14 mouse cellular contexts compared by ENCODE assay signal in genomic region chr6:33870468-33871142, GRCm38 (mm10).
DNase-seq lines count a peak whose midpoint lies in the region; ATAC-seq and TF ChIP-seq lines count a peak whose summit lies in the region.
"Had no signal": no experiment of that assay in that cellular context is flagged by ENCODE, and none has a peak within 500 bp of the region (broad histone marks: within the 10 kb centered on the region; RNA-seq: fewer than 3 reads in every experiment).

No protein-coding gene starts in this region.

- H3K27ac ChIP-seq in heart, embryonic 14.5 days (replicated peaks in 1 of 2; ENCODE audit: control insufficient read depth in 1 of 2, insufficient read depth in 1 of 2, low read depth in 2 of 2, low read length in 2 of 2) = peak overlapping the region; percentile 77 to 78
- no peak overlapping the region for H3K27ac ChIP-seq in ES-E14 (ENCODE audit: insufficient read depth, low read depth, low read length, poor library complexity, severe bottlenecking)
- H3K27ac ChIP-seq in hindbrain, embryonic 16.5 days (ENCODE audit: low read depth, low read length) = no peak overlapping the region
- no peak overlapping the region for H3K27ac ChIP-seq in layer of hippocampus, adult 2 months
- H3K27ac ChIP-seq: liver, embryonic 14.5 days; stomach, embryonic 15.5 days had no signal

- H3K27me3 ChIP-seq in heart, embryonic 14.5 days (ENCODE audit: control insufficient read depth, insufficient read depth, low read length) = no peaks in the 10 kb centered on the region
- no peaks in the 10 kb centered on the region for H3K27me3 ChIP-seq in hindbrain, embryonic 16.5 days (replicated peaks; ENCODE audit: control insufficient read depth, insufficient read depth, low read length)
- H3K27me3 ChIP-seq: CH12.LX; stomach, embryonic 15.5 days had no signal

- 30% methylated on average over 9 of the region's 9 CpGs for WGBS in heart, embryonic 14.5 days
- WGBS in hindbrain, embryonic 16.5 days = 34% methylated on average over 9 of the region's 9 CpGs

- peak overlapping the region; percentile 24 for H3K4me2 ChIP-seq in heart, embryonic 14.5 days (ENCODE audit: low read length)
- peak overlapping the region; percentile 17; the same call in 1 of the 2 replicates for H3K4me2 ChIP-seq in hindbrain, embryonic 16.5 days (ENCODE audit: low read length)
- H3K4me2 ChIP-seq: stomach, embryonic 15.5 days had no signal

- no peaks in the 10 kb centered on the region for H3K9me3 ChIP-seq in heart, embryonic 14.5 days (ENCODE audit: control insufficient read depth, low read length)
- no peaks in the 10 kb centered on the region for H3K9me3 ChIP-seq in ES-E14 (ENCODE audit: control insufficient read depth, insufficient read depth, low read depth, low read length)
- no peaks in the 10 kb centered on the region for H3K9me3 ChIP-seq in hindbrain, embryonic 16.5 days (ENCODE audit: control insufficient read depth, low read length)
- H3K9me3 ChIP-seq: stomach, embryonic 15.5 days had no signal

- ATAC-seq in heart, embryonic 14.5 days (ENCODE audit: insufficient number of reproducible peaks, insufficient read depth, low FRiP score, low read depth) = no peak
- ATAC-seq in hindbrain, embryonic 16.5 days = no peak

- DNase-seq in heart, postnatal 25 days (ENCODE audit: low spot score) = no peak
- peak; percentile 36 for DNase-seq in ES-E14 (ENCODE audit: low read depth, low spot score)
- peak; percentile 81 for DNase-seq in brain, embryonic 14.5 days (ENCODE audit: low read depth)
- no peak for DNase-seq in right cerebral cortex, postnatal 10 days (ENCODE audit: low spot score in 2 of 2)
- DNase-seq in layer of hippocampus, adult 2 months (ENCODE audit: low spot score in 2 of 2) = no peak
- DNase-seq: embryo, embryonic 11 days; kidney, postnatal 10 days; right cerebral cortex, postnatal 14 days; thymus, postnatal 4 days had no signal

- no peak for TF ChIP-seq POLR2A in brain, embryonic 14.5 days (IDR thresholded peaks at IDR 0.05; ENCODE audit: borderline replicate concordance, extremely low read depth, insufficient read depth, insufficient read length, poor library complexity, severe bottlenecking)

- intact Hi-C loops in heart, postnatal 25 days (cut with DNase I) = no loop called here

- peak overlapping the region; percentile 10; the same call in 1 of the 2 replicates for H3K9ac ChIP-seq in heart, embryonic 14.5 days (ENCODE audit: low read length)
- H3K9ac ChIP-seq in ES-E14 (ENCODE audit: insufficient read depth, low read depth, low read length, poor library complexity, severe bottlenecking) = no peak overlapping the region
- H3K9ac ChIP-seq in hindbrain, embryonic 16.5 days (ENCODE audit: low read depth, low read length) = no peak overlapping the region
- H3K9ac ChIP-seq: liver, embryonic 14.5 days; stomach, embryonic 15.5 days had no signal

- no peaks in the 10 kb centered on the region for H3K36me3 ChIP-seq in heart, embryonic 14.5 days (ENCODE audit: control insufficient read depth, insufficient read depth, low read length)
- H3K36me3 ChIP-seq in ES-E14 (ENCODE audit: control insufficient read depth, insufficient read depth, low read length, poor library complexity, severe bottlenecking) = no peaks in the 10 kb centered on the region
- H3K36me3 ChIP-seq in hindbrain, embryonic 16.5 days (ENCODE audit: control insufficient read depth, insufficient read depth, low read length) = no peaks in the 10 kb centered on the region
- H3K36me3 ChIP-seq: stomach, embryonic 15.5 days had no signal

- TF ChIP-seq CTCF in brain, embryonic 14.5 days (IDR thresholded peaks at IDR 0.05; ENCODE audit: borderline replicate concordance, extremely low read depth, insufficient read depth, insufficient read length) = no peak
- no peak for TF ChIP-seq CTCF in layer of hippocampus, adult 2 months (conservative IDR thresholded peaks at IDR 0.05)

- H3K4me1 ChIP-seq in heart, embryonic 14.5 days (ENCODE audit: control insufficient read depth in 2 of 2, insufficient read depth in 2 of 2, low read length in 2 of 2) = peaks cover 10 to 38% of the 10 kb centered on the region in 2 experiments
- H3K4me1 ChIP-seq in ES-E14 (ENCODE audit: control insufficient read depth in 2 of 2, insufficient read depth in 2 of 2, low read length in 2 of 2, poor library complexity in 1 of 2) = peaks cover 7 to 13% of the 10 kb centered on the region in 2 experiments
- peaks cover 5% of the 10 kb centered on the region for H3K4me1 ChIP-seq in hindbrain, embryonic 16.5 days (ENCODE audit: control insufficient read depth, insufficient read depth, low read depth, low read length)
- H3K4me1 ChIP-seq: stomach, embryonic 15.5 days had no signal

- in situ Hi-C loops in ES-E14 (cut with MboI; ENCODE audit: low sequenced_read_pairs in 2 of 2, unreplicated experiment in 2 of 2) = no loop called here

- no peak overlapping the region for H3K4me3 ChIP-seq in heart, embryonic 14.5 days (ENCODE audit: control insufficient read depth in 1 of 2, insufficient read depth in 1 of 2, low read depth in 1 of 2, low read length in 2 of 2)
- H3K4me3 ChIP-seq in ES-E14 (ENCODE audit: insufficient read depth in 1 of 2, low read depth in 1 of 2, low read length in 2 of 2, poor library complexity in 1 of 2, severe bottlenecking in 1 of 2) = no peak overlapping the region
- H3K4me3 ChIP-seq in hindbrain, embryonic 16.5 days (ENCODE audit: low read length) = no peak overlapping the region
- H3K4me3 ChIP-seq in layer of hippocampus, adult 2 months = no peak overlapping the region
- H3K4me3 ChIP-seq: stomach, embryonic 15.5 days had no signal

TF ChIP-seq in ES-E14, 5 proteins besides CTCF, POLR2A, EP300 and RAD21:
- TF ChIP-seq CHD2 (IDR thresholded peaks at IDR 0.05; ENCODE audit: low read depth, low read length) (no peak), ZC3H11A (IDR thresholded peaks at IDR 0.05; ENCODE audit: borderline replicate concordance, low read depth, low read length) (no peak), MAFK (IDR thresholded peaks at IDR 0.05; ENCODE audit: insufficient read depth, low read depth, low read length) (no peak), HCFC1 (IDR thresholded peaks at IDR 0.05; ENCODE audit: borderline replicate concordance, insufficient read depth, low read length) (no peak)

Comparison
In these comparisons a context has a peak if more than half of its experiments do, and no peak if none do; other contexts are left out.
1. H3K27ac ChIP-seq: peak in heart, embryonic 14.5 days (2 of 2); none in ES-E14 (single experiment), hindbrain, embryonic 16.5 days (single experiment) and layer of hippocampus, adult 2 months (single experiment).
2. DNase-seq: peak in ES-E14 (single experiment) and brain, embryonic 14.5 days (single experiment); none in heart, postnatal 25 days (single experiment), right cerebral cortex, postnatal 10 days (0 of 2) and layer of hippocampus, adult 2 months (0 of 2).